Mouse (Mus musculus) olfactory bulb, adult 2 months (tissue): ENCODE data around the gene Elf1.

Experiments used
- CTCF ChIP-seq: fragments of 200-500 bp; IDR thresholded peaks from 2 replicates; pipeline ENCODE4 v1.5.1; 2012; ENCODE audit warnings: low read depth, mild to moderate bottlenecking, low read length, moderate library complexity; ENCODE audit not compliant: insufficient read depth
- POLR2A ChIP-seq: fragments of 200-500 bp; IDR thresholded peaks from 2 replicates; pipeline ENCODE4 v1.6.1; 2012; ENCODE audit warnings: mild to moderate bottlenecking, low read depth, low read length, moderate library complexity; ENCODE audit not compliant: insufficient read depth

DNA sequence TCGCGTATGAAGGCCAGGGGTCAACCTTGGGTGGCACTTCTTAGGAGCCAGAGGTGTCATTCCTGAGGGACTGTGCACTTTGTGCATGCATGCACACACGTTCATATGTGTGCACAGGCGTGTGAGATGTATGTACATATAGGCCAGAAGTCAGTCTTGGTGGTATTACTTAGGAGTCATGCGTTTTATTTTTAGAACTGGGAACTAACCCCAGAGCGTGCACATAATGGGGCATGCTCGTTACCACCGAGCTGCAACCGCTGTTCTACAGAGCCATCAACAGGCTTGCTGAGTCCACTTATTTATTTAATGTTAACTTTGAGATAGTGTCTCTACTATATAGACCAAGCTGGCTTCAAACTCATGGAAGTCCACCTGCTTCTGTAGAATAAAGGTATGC is 41.4 kb downstream of the Elf1 start:
- TF ChIP-seq POLR2A (no peak), CTCF (no peak)
